Mouse (Mus musculus) embryonic fibroblast, embryonic 13.5 days (primary cell): ENCODE measurements at regions not wholly inside any gene's neighbourhood (a gene's known extent, or its start where the extent isn't known, plus 50 kb on each side); places are given as distances from the start of the nearest gene placed in this dataset.

ENCODE experiments used
- H3K27ac ChIP-seq: 2 replicates; pipeline ENCODE4 v1.5.1; 2012; ENCODE audit warnings: low read length, control low read depth, inconsistent platforms; ENCODE audit not compliant: insufficient read depth
- H3K4me1 ChIP-seq: 2 replicates; pipeline ENCODE4 v1.6.1; 2011; ENCODE audit warnings: low read length; ENCODE audit not compliant: control insufficient read depth, insufficient read depth
- H3K4me3 ChIP-seq: 2 replicates; pipeline ENCODE4 v1.5.1; 2011; ENCODE audit warnings: mild to moderate bottlenecking, control low read depth, low read length; ENCODE audit not compliant: insufficient read depth
- CTCF ChIP-seq: IDR thresholded peaks from 2 replicates; pipeline ENCODE4 v1.5.1; 2011; ENCODE audit warnings: mild to moderate bottlenecking, control low read depth, low read length, moderate library complexity, borderline replicate concordance; ENCODE audit not compliant: insufficient read depth
- POLR2A ChIP-seq: IDR thresholded peaks from 2 replicates; pipeline ENCODE4 v1.6.1; 2011; ENCODE audit warnings: low read depth, mild to moderate bottlenecking, control low read depth, low read length, moderate library complexity

DNA sequence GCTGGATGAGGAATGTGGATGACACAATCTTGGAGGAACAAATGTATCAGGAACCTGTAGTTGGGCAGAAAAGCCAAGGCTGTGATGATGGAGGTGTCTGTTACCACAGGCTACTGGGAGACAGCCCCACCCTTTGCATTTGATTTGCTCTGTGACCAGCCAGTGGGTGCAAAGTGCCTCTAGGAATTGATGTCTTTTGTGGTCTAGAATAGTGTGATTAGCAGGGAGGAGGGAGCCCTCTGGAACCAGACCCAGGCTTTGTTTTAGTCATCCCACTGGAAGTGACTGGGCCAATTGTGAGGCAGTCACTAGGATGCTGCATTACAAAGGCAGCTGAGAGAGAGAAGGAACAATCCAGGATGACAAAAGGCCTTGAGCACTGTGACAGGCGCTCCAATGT, 527.4 kb upstream of the Zdhhc25 start:
- Histone ChIP-seq H3K4me1 (no peaks in the 10 kb centered on the region), H3K4me3 (no peak overlapping the region), H3K27ac (no peak overlapping the region)
- TF ChIP-seq CTCF (no peak), POLR2A (no peak)

DNA sequence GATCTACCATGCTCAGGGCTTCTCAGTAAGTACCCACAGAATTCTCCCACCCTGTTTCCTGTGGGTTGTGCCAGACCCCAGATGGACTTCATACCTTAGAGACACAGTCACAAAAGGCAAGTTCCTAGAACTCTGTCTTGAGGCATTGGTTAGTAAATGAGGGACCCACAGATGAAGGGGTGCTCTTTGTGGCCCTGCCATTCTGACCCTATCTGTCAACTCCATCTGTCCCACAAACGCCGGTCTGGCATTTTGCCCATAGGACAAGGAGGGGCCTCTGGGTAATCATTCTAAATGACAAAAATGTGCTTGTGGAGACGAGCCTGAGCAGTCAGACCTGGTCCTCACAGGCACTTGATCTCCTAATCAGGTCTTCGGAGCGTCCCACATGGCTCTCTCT, 516.2 kb upstream of the Zdhhc25 start:
- H3K27ac ChIP-seq: no peak overlapping the region
- no peak overlapping the region for H3K4me3 ChIP-seq
- TF ChIP-seq POLR2A (no peak), CTCF (no peak)
- H3K4me1 ChIP-seq: no peaks in the 10 kb centered on the region

DNA sequence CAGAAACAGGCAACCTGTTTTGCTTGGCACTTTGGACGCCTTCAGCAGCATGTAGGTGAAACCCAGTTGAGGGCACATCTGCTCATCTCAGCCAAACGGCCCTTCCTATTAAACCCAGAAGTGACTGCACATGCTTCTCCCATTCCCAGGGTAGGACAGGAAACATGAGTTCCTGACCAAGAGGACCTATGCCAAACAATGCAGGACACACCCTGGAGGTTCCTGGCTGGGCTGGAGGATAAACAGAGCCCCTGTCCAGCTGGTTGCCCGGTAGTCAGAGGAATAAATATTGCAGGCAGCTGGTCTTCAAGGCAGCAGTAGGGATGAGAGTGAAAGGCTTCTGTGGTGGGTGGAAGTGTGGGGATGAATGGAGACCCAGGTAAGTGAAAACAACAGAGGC, 514.5 kb upstream of the Zdhhc25 start:
- no peak overlapping the region for H3K4me3 ChIP-seq
- no peak for TF ChIP-seq POLR2A
- TF ChIP-seq CTCF: no peak
- no peak overlapping the region for H3K27ac ChIP-seq
- H3K4me1 ChIP-seq: no peaks in the 10 kb centered on the region

DNA sequence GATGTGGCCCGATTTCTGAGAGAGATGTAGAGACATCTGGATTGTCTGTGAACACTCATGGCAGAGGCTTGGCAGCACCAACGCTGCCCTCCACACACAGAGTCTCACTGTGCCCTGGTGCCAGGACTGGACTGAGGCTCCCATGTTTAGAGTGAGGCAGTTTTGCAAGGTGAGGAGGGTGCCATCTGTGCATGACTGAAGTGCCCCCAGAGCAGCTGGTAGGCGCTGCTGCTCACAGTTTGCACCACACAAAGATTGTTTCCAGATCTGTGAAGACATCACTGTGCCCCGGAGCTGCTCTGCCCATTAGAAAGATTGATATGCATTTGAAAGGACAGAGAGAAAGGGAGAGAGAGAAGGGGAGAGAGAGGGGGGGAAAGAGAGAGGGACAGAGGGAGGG, 510.6 kb upstream of the Zdhhc25 start:
- Histone ChIP-seq H3K4me1 (no peaks in the 10 kb centered on the region), H3K4me3 (no peak overlapping the region), H3K27ac (no peak overlapping the region)
- no peak for TF ChIP-seq POLR2A
- no peak for TF ChIP-seq CTCF

DNA sequence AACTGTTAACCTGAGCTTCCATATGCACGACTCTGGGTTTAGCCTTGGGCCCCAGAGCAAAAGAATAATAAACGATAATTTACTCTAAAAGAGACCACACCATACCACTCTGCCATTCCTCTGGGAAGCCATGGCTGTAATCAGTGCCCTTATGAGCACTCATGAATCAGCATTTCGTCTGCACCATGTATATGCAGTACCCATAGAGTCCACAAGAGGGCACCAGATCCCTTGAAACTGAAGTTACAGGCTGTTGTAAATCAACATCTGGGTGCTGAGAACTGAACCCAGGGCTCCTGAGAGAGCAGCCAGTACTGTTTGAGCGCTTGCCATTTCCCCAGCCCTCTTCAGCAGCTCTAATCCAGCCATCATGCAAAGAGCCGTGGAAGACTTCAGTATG, 508.7 kb upstream of the Zdhhc25 start:
- TF ChIP-seq CTCF: no peak
- Histone ChIP-seq H3K27ac (no peak overlapping the region), H3K4me1 (no peaks in the 10 kb centered on the region), H3K4me3 (no peak overlapping the region)

DNA sequence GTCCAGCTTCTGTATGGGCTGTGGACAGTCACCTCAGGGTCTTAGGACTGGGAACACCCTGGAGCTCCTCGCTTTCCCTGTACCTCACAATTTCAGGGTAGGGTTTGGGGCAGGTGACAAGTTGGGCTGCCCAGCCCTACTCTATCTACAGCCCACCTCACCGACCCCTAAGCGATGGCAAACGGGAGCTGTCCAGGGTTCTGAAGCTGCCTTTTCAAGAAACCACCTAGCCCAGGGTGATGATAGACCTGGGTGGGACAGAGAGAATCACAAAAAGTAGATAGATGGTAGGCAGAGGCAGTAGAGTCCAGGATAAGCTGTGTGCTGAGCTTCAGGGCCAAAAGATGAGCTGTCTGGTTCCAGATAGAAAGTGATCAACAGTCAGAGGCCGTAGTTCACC, 479.7 kb upstream of the Zdhhc25 start:
- Histone ChIP-seq H3K27ac (no peak overlapping the region), H3K4me1 (no peaks in the 10 kb centered on the region), H3K4me3 (no peak overlapping the region)
- TF ChIP-seq CTCF (no peak), POLR2A (no peak)

DNA sequence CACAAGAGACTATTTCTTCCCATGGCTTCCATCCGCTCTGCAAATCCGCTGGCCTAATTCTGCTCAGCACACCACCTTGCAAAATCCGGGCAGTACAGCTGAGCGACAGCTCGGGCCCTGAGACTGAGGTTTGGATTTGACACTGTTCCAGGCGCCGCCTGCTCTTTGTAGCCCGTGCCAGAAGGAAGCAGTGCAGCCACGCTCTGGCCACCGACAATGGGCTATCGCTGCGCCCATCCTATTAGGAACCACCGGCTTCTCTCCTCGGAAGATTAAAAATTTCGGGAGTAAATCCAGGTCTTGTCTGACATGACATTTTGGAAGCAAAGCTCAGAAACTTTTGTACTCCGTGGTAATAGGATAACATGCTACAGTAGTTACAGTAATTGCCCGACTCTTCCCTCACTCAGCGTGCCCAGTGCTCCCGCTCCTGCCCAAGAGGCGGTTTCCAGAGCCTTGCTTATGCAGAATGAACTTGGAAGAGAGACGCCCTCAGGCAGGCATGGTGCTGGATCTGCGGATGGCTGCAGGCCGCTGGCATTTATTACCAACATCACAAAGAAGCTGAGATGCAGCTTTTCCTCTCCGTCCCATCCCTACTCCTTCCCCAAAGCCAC, 476.1 kb upstream of the Zdhhc25 start:
- no peak overlapping the region for H3K27ac ChIP-seq
- no peak overlapping the region for H3K4me3 ChIP-seq
- TF ChIP-seq POLR2A (no peak), CTCF (no peak)
- no peaks in the 10 kb centered on the region for H3K4me1 ChIP-seq

DNA sequence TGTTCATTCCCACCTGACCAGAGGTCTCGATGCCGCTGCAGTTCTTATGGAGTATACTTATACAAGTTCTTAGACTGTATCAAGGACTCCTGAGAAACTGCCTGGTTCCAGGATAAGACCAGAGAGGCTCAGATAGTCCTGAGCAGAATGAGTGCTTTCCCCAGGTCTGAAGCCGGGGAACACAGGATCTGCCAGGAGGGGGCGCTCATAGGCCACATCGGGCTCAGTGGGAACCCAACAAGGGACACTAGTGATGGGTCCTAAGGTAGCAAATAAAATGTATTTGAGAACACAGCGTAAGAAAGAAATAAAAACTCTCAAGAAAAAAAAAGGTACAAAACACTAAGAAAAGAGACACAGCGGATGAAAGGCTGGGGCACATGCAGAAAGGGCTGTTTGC, 454.0 kb upstream of the Zdhhc25 start:
- Histone ChIP-seq H3K4me1 (no peaks in the 10 kb centered on the region), H3K4me3 (no peak overlapping the region), H3K27ac (no peak overlapping the region)
- TF ChIP-seq POLR2A (no peak), CTCF (no peak)

DNA sequence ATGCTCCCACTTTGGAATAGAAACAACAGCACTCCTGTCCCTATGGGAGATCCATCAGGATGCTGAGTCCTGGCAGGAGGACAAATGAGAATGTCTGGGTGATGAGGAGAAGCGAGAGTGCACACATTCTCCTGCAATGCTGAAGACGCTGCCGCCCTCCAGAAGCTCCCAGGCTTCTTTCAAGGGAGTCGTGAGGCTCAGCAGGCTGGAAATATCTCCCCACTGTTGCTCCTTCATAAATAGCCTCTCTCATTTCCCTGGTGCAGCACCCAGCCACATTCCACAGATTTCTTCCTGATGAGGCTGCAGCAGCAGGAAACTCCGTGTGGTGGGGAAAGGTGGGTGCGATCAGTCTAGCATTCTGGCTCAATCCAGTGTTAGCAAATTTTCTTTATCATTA, 448.9 kb upstream of the Zdhhc25 start:
- TF ChIP-seq CTCF (no peak), POLR2A (no peak)
- H3K4me1 ChIP-seq: no peaks in the 10 kb centered on the region
- no peak overlapping the region for H3K4me3 ChIP-seq
- no peak overlapping the region for H3K27ac ChIP-seq

DNA sequence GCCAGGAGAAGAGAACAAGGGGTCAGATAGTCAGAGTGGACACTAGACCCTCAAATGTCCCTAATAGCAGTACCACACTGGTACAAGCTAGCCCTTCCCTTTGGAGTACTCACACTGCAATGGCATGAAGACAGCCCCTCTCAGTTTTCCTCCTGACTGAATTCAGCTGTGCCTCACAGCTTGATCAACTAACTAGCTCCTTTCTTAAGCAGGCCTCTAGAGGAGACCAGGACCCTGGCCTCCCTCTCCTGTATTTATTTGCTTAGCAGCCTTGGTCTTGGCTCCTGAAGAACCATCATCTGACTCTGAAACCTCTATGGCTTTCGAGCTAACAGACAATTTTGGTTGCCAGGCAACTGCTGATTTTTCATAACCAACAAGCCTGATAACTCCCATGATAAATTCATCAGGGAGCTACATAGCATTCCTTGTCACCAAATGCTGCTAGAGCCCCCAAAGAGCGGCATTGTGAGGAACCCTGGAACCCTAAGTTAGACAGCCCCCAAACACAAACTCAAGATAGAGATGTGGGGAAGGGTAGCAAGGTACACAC, 440.4 kb upstream of the Zdhhc25 start:
- Histone ChIP-seq H3K27ac (no peak overlapping the region), H3K4me1 (no peaks in the 10 kb centered on the region), H3K4me3 (no peak overlapping the region)
- TF ChIP-seq POLR2A (no peak), CTCF (no peak)
